Mouse (Mus musculus) macrophage (primary cell): ENCODE data around the gene Phf12. TPM values are rescaled to one million over a fixed set of nuclear protein-coding genes. Genes with fewer than 3 reads are reported as not detected.
A peak's percentile ranks its signal among the peaks of the same experiment; 100 is the strongest.

Experiments
- H3K27ac ChIP-seq: fragments of 350-480 bp; formaldehyde crosslinking; 2 replicates; pipeline ENCODE4 v1.9.0; 2021
- H3K36me3 ChIP-seq: fragments of 350-480 bp; formaldehyde crosslinking; 2 replicates; pipeline ENCODE4 v1.9.0; 2021; ENCODE audit errors: inconsistent target
- H3K4me3 ChIP-seq: fragments of 350-480 bp; formaldehyde crosslinking; 2 replicates; pipeline ENCODE4 v1.9.0; 2021; ENCODE audit errors: inconsistent target
- H3K79me2 ChIP-seq: fragments of 350-480 bp; formaldehyde crosslinking; 2 replicates; pipeline ENCODE4 v1.9.0; 2021; ENCODE audit errors: inconsistent target
- WGBS: methylation state at CpG from one replicate; pipeline ENCODE4 v1.1.7; 2026; ENCODE audit warnings: inconsistent platforms; ENCODE audit not compliant: missing documents; 5-methylcytosine and 5-hydroxymethylcytosine counted together
- polyA plus RNA-seq: library from polyadenylated mRNA; stranded (reverse); fragments of 250-400 nt; gene quantifications from 3 replicates; pipeline ENCODE4 v1.2.4, GENCODE M21; 2018; ENCODE audit warnings: inconsistent platforms

The Phf12 gene
- polyA plus RNA-seq, 1 experiment from 2014 or later: 26.4 TPM

DNA sequence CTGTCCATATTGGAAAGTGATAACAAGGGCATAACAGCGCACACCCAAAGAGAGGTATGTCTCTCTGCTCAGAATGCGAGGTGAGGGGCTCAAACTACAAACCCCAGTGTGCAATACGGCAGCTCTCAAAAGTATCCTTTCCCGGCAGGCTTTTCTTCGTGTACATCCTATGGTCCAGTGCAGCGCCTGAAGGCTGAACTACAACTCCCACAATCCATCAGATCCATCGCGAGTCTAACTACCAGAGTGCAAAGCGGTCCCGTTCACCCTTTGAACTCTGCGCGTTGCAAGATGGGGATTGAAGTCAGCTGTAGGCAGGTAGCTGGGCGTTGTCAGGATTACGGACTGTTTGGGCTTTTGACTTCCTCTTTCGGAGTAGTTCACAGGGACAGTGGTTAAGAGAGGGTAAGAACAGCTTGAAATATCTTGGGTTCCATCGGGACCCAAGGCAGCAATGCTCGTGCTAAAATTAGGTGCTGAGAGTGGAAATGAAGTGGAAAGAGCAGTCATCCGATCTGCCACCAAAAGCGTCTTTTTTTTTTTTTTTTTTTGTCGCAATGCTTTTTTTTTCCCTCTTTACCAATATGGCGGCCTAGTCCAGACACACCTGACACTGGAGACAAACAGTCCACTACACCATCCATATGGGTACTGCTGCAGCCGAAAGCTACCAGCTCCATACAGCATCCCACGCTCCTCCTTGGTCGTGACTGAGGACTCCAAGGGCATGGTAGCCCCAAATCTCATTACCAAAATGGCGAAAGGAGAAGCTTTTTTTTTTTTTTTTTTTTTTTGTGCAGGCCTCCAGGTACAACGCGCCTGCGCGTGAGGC, 729 bp upstream of the Phf12 start:
- Histone ChIP-seq H3K4me3 (peak overlapping the region; percentile 50), H3K27ac (peak overlapping the region; percentile 93), H3K79me2 (peaks cover 37% of the 10 kb centered on the region), H3K36me3 (0 out of 2 replicates have a peak, but pooled peaks cover 6% of the 10 kb centered on the region)
- WGBS: 1% methylated on average over 25 of the region's 29 CpGs

DNA sequence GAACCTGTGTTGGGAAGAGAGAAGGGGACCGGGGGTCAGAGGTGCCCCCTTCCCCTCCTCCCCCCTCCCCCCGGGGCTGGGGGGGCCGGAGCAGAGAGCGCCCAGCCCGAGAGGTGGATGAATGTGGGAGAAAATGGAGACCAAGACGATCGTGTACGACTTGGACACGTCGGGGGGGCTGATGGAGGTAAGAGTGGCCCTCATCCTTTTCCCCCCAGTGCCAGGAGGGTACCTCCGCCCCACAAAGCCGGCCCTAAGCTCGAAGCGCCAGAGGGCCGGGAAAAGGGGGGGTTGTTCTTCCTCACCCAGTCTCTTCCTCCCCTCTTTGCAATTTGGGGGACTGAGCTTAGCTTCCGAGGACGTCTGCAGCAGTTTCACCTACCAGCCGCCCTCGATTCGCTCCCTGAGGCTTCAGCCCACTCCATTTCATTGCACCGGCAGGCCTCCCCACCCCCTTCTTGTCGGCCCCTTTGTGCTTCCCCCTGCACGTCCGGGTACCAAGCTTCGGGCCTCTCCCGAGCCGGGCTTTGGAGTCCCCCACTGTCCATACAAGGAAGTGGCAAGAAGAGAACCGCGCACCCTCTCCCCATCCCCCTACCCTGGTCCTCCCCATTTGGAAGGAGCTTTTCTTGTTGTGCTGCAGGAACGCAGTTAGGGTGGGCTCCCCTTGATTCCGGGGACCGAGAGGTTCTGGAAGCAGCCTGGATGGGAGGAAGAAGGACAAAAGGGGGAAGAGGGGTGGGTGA, 810 bp downstream of the Phf12 start:
- WGBS: 2% methylated on average over 32 of the region's 32 CpGs
- Histone ChIP-seq H3K4me3 (peak overlapping the region; percentile 98), H3K27ac (peak overlapping the region; percentile 89), H3K36me3 (peaks cover 7% of the 10 kb centered on the region; the same call in 1 of the 2 replicates), H3K79me2 (peaks cover 52% of the 10 kb centered on the region)

- Histone ChIP-seq H3K4me3 (peak overlapping the region; percentile 98), H3K36me3 (peaks cover 12% of the 10 kb centered on the region; the same call in 1 of the 2 replicates), H3K79me2 (peaks cover 60% of the 10 kb centered on the region), H3K27ac (peak overlapping the region; percentile 89)
- WGBS: under 1% methylated on average over 55 of the region's 63 CpGs
These were observed 1.6 kb downstream of the Phf12 start for GRCm38 (mm10) chr11:77983937-77984835.

- Histone ChIP-seq H3K27ac (peak overlapping the region; percentile 66), H3K36me3 (peaks cover 18% of the 10 kb centered on the region; the same call in 1 of the 2 replicates), H3K4me3 (peak overlapping the region; percentile 98), H3K79me2 (peaks cover 67% of the 10 kb centered on the region)
- 0% methylated on average over 10 of the region's 13 CpGs for WGBS
These were observed 2.3 kb downstream of the Phf12 start for GRCm38 (mm10) chr11:77984836-77985231.

- Histone ChIP-seq H3K27ac (peak overlapping the region; percentile 66; the same call in 1 of the 2 replicates), H3K4me3 (peak overlapping the region; percentile 98), H3K36me3 (peaks cover 18% of the 10 kb centered on the region; the same call in 1 of the 2 replicates), H3K79me2 (peaks cover 74% of the 10 kb centered on the region)
- 67% methylated on average over 2 of the region's 3 CpGs for WGBS
These were observed 3.0 kb downstream of the Phf12 start for GRCm38 (mm10) chr11:77985541-77986065.

- Histone ChIP-seq H3K36me3 (peaks cover 24% of the 10 kb centered on the region; the same call in 1 of the 2 replicates), H3K79me2 (peaks cover 98% of the 10 kb centered on the region), H3K4me3 (no peak overlapping the region), H3K27ac (no peak overlapping the region)
- 96% methylated on average over 13 of the region's 13 CpGs for WGBS
These were observed 6.6 kb downstream of the Phf12 start for GRCm38 (mm10) chr11:77989071-77989690.

- Histone ChIP-seq H3K79me2 (peaks cover 100% of the 10 kb centered on the region), H3K27ac (no peak overlapping the region), H3K36me3 (0 out of 2 replicates have a peak, but pooled peaks cover 6% of the 10 kb centered on the region), H3K4me3 (no peak overlapping the region)
- 53% methylated on average over 1 of the region's 1 CpGs for WGBS
These were observed 13.0 kb downstream of the Phf12 start for GRCm38 (mm10) chr11:77995556-77995955.

GRCm38 (mm10) chr11:78006446-78006845, 23.9 kb downstream of the Phf12 start:
- peaks cover 51% of the 10 kb centered on the region for H3K36me3 ChIP-seq
- 96% methylated on average over 5 of the region's 5 CpGs for whole genome bisulfite sequencing
- H3K79me2 ChIP-seq: peaks cover 93% of the 10 kb centered on the region
- H3K4me3 ChIP-seq: no peak overlapping the region
- H3K27ac ChIP-seq: no peak overlapping the region

DNA sequence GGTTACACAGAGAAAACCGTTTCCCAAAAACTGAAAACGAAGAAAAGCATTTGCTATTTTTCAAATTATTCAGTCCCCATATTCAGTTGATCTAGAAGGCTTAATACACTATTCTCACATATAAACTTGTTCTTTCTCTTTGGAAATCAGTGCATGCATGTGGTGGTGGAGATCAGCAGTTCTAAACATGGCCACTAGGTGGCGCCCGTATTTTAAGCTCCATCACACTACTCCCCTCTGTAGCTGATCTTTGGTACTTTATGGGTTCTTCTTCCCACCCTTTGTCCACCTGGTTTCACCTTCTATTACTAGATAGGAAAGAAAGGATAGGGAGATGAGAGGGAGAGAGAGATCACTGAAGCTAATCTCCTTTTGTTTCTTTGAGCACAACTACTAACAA, 37.1 kb downstream of the Phf12 start:
- Histone ChIP-seq H3K27ac (no peak overlapping the region), H3K4me3 (no peak overlapping the region)
- WGBS: 29% methylated on average over 4 of the region's 4 CpGs

DNA sequence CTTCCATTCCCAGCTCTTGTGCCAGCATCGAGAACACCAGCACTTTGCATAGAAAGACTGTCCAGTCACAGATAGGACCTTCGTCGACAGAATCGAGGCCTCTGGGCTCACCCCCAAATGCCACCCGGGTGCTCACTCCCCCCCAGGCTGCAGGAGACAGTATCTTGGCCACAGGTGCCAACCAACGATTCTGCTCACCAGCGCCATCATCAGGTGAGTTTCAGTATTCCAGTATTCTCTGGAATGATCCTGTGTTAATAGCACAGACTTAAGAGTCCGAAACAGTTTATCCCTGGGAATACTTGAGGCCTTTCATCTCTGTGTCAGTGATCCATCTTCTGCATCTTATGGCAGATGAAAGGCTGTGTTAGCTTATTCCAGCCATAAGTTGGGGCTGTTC, 41.1 kb downstream of the Phf12 start:
- Histone ChIP-seq H3K4me3 (no peak overlapping the region), H3K27ac (no peak overlapping the region), H3K36me3 (peaks cover 75% of the 10 kb centered on the region), H3K79me2 (no peaks in the 10 kb centered on the region)
- WGBS: 83% methylated on average over 8 of the region's 8 CpGs

More for the DNA sequence above, 37.1 kb downstream of the Phf12 start:
- Histone ChIP-seq H3K79me2 (no peaks in the 10 kb centered on the region), H3K36me3 (peaks cover 84% of the 10 kb centered on the region)

GRCm38 (mm10) chr11:78029240-78029639, 46.7 kb downstream of the Phf12 start:
- no peak overlapping the region for H3K4me3 ChIP-seq
- no peak overlapping the region for H3K27ac ChIP-seq
- peaks cover 41% of the 10 kb centered on the region for H3K36me3 ChIP-seq
- H3K79me2 ChIP-seq: no peaks in the 10 kb centered on the region
- WGBS: 98% methylated on average over 8 of the region's 8 CpGs

- H3K27ac ChIP-seq: no peak overlapping the region
- H3K36me3 ChIP-seq: peaks cover 34% of the 10 kb centered on the region
- no peaks in the 10 kb centered on the region for H3K79me2 ChIP-seq
- H3K4me3 ChIP-seq: no peak overlapping the region
- WGBS: 69% methylated on average over 2 of the region's 2 CpGs
These were observed 48.0 kb downstream of the Phf12 start for GRCm38 (mm10) chr11:78030600-78030999.

DNA sequence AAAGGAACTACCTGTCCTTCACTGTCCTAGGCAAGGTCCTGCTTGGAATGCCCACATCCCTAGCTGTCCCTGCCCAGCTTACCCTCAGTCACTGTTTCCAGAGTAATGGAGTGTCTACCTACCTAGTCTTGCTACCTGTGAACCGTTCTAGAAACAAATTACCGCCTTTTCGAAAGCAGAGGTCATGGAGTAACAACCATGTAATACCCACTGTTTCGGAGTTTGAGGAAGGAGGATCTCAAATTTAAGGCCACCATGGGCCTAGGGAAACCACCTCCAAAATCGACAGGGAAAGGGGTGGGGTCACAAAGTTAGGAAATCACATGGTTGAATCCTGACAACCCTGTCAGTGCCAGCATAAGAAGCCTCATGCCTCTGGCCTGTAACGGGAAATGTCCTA, 48.8 kb downstream of the Phf12 start:
- Histone ChIP-seq H3K79me2 (no peaks in the 10 kb centered on the region), H3K36me3 (peaks cover 27% of the 10 kb centered on the region), H3K27ac (no peak overlapping the region), H3K4me3 (no peak overlapping the region)
- 67% methylated on average over 6 of the region's 6 CpGs for WGBS
